Mouse (Mus musculus): ENCODE data around the gene Gm10840.

Gm10840 gene

GRCm38 (mm10) chr11:106159921-106160840, 469 bp upstream of the Gm10840 start:
- peak; percentile 71 for DNase-seq (ENCODE audit: low spot score)

DNA sequence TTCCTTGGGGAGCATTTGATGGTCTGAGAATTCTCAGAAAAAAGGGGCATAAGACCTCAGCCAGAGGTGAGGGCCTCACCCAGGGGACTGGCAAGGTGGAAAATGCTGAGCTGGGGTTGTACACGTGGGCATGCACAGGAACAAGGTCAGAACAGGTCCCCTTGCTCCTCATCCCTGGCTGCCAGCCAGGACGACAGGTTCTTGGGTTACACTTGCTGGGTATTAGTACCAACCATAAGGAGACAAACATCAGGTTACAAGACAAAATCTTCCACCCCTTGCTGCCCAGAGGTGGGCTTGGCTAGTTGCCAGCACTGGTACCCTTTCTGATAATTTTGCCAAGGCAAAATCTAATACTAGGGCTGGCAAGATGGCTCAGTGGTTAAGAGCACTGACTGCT, 1.6 kb downstream of the Gm10840 start:
- DNase-seq (ENCODE audit: low spot score): no peak

DNA sequence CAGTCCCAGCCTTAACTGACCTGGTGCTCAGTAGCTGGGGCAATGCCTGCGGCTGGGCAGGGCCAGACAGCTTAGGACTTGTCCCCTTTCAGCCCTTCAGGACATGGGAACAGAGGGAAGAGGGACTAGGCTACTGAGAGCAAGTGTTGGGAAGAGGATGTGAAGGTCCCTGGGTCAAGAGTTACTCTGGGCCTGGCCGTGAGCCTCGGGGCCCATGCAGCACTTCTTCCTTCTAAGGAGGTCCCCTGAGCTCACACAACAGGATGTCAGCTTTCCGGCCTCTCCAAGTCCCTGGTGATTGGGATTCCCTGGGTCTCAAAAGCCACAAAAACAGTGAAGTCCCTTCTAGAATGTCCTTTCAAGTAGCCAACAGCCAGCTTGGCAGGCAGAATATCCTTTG, 2.9 kb downstream of the Gm10840 start:
- no peak for DNase-seq (ENCODE audit: low spot score)

DNA sequence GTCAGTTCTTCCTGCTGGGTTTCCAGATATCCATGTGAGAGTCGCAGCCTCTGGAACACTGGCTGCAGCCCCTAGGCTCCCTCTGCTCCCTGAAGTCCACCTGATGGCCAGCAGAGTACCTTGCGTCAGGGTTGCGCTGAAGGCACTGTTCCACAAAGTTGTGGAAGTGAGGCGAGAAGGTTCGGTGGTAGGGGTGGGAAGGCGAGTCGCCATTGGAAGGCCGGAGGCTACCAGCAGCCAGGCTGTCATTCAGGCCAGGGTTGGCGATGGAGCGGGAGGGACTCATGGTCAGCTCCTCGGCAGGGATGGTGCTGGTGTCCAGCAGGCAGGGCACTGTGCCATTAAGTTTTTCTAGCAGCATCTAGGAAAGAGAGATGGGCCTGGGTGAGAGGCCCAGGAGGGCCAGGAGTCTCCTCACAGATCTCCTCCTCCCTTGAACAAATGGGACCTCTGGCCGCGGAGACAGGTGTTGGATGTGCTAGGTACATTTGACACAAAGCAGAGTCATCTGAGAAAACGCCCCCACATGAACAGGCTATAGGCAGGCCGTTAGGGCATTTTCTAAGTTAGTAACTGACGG, 4.0 kb downstream of the Gm10840 start:
- DNase-seq (ENCODE audit: low spot score): no peak

DNA sequence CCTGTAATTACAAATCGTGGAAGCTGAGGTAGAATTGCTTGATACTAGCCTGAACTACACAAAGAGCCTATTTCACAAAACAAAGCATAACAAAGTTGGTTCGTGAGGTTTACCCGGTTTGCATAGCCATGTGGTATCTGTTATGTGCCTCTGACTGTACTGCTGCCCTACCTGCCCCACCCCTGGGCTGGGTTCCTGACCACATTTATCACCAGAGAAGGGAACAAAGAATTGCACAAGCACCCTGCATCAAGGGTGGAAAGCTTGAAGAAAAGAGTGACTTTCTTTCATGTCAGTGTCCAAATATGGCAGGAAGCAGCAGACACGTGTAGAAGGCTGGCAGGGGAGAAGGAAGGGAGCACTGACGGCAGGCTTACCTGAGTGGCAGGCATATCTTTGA, 6.8 kb downstream of the Gm10840 start:
- no peak for DNase-seq (ENCODE audit: low spot score)

DNA sequence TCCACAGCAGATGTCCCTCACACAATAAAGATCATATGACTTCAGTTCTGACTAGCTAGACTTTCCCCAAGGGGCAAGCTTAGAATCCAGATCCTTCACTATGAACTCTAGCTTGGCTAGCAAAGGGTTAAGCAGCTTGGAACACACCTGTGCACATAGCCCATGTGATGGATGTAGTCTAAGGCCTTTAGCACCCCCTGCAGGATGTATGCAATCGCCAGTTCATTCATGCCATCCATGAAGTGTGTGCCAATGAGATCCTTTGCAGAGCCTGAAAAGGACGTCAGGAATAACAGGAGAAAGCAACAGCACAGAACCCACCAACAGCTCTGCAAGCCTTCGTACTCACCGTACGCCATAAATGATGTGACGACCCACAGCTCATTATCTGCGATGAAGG, 10.2 kb downstream of the Gm10840 start:
- DNase-seq (ENCODE audit: low spot score): no peak

- no peak for DNase-seq (ENCODE audit: low spot score)
These were observed 12.6 kb downstream of the Gm10840 start for GRCm38 (mm10) chr11:106173228-106173627.

GRCm38 (mm10) chr11:106174372-106174771, 13.7 kb downstream of the Gm10840 start:
- no peak for DNase-seq (ENCODE audit: low spot score)

GRCm38 (mm10) chr11:106175081-106175480, 14.4 kb downstream of the Gm10840 start:
- no peak for DNase-seq (ENCODE audit: low spot score)

DNA sequence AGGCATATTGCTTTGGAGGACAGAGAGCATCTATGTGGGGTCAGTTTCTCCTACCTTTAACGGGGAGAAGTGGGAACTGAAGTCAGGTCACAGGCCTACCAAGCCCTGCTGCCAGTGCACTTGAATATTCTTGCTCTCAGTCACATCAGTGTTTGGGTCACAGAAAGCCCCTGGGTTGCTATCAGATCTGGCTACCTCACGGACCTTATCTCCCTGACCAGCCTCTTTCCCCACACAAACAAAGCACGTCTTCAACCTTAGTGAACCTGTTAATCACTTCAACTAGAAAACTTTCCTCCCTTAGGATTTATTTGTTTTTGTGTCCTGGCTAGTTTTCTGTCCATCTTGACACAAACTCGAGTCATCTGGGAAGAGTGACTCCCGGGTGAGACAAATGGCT, 15.7 kb downstream of the Gm10840 start:
- DNase-seq (ENCODE audit: low spot score): no peak

GRCm38 (mm10) chr11:106178036-106178782, 17.6 kb downstream of the Gm10840 start:
- no peak for DNase-seq (ENCODE audit: low spot score)

GRCm38 (mm10) chr11:106179711-106180448, 19.2 kb downstream of the Gm10840 start:
- DNase-seq (ENCODE audit: low spot score): no peak

GRCm38 (mm10) chr11:106180449-106180801, 19.8 kb downstream of the Gm10840 start:
- no peak for DNase-seq (ENCODE audit: low spot score)

GRCm38 (mm10) chr11:106187326-106187725, 26.7 kb downstream of the Gm10840 start:
- no peak for DNase-seq (ENCODE audit: low spot score)

DNA sequence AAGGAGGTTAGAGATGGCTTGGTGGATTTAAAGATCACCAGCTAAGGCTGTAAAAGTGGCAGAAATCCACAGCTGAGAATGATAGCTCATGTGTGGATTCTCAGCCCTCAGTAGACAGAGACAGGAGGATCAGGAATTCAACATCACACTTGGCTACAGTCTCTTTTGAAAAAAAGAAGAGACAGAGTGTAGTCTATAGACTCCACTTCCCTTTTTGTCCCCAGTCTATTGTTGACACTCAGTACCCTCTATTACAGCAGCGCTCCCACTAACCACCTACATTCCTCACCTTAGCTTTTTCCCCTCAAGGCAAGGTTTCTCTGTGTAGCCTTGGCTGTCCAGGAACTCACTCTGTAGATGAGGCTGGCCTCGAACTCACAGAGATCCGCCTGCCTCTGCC, 31.1 kb downstream of the Gm10840 start:
- DNase-seq (ENCODE audit: low spot score): no peak

DNA sequence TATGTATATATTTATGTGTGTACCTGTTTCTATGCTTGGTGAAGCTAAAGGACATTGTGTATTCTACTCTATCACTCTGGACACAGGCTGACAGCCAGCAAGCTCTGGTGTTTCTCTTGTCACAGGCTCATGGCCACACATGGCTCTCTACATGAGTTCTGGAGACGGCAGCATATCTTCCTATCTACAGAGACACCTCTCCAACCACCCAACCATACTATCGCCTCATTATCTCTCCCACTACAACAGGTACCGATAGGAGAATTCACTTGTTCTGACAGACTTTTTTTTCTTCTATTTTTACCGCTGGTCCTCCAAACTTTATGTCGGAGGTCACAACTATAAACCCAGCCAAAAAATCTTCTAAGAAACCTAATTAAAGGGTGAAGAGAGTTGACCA, 31.6 kb downstream of the Gm10840 start:
- no peak for DNase-seq (ENCODE audit: low spot score)

- no peak for DNase-seq (ENCODE audit: low spot score)
These were observed 32.2 kb downstream of the Gm10840 start for GRCm38 (mm10) chr11:106192657-106193370.

GRCm38 (mm10) chr11:106193371-106194154, 32.9 kb downstream of the Gm10840 start:
- peak; percentile 98 for DNase-seq (ENCODE audit: low spot score)

GRCm38 (mm10) chr11:106194155-106194541, 33.5 kb downstream of the Gm10840 start:
- DNase-seq (ENCODE audit: low spot score): no peak

GRCm38 (mm10) chr11:106194891-106195290, 34.2 kb downstream of the Gm10840 start:
- DNase-seq (ENCODE audit: low spot score): no peak

GRCm38 (mm10) chr11:106195341-106195740, 34.7 kb downstream of the Gm10840 start:
- no peak for DNase-seq (ENCODE audit: low spot score)

All from testis, postnatal 14 days (tissue).